Mouse (Mus musculus): ENCODE data around the gene A930033H14Rik.
A peak's percentile ranks its signal among the peaks of the same experiment; 100 is the strongest.

Gene A930033H14Rik

DNA sequence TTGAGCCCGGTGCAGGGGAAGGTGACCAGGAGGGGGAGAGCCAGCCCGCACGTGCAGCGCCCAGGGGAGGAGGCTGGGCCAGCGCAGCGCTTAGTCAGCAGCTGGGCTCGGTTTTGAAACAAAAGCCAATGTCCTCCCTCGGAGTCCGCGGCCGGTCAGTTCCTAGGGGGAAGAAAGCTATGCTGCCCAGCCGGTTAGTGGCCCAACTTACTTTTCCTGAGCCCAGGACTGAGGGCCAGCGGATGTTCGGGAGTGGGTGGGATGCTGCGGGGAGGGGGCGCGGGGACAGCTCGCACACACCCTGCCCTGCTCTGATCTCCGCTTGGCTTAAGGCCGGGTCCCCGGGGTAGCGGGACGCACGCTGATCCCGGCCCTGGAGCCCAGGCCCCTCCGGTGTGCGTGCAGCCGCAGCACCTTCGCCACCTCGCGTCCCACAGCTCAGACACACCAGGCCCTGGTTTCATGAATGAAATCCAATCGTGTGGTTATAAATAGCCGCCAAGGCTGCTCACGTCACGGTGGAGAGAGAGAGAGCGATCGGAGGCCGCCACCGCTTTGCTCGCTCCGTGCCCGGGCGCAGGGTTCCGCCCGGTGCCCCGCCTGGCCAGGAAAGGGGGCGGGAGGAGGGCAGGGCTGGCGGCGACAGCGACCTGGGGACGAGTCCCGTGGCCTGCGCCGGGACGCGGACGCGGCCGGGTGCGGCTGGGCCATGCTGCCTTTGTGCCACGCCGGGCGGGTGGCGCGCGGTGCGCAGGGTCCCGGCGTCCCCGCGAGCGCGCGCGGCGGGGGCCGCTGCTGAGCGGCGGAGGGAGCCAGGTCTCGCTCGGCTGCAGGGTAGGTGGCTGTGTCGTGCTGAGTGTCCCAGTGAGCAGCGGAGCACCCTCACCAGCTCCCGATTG lies at the start of gene A930033H14Rik:
Gene A930033H14Rik (minus strand): TSS at position 557 of the 899 bp plus-strand sequence.
- DNase-seq, result peak; percentile 86 to 89

DNA sequence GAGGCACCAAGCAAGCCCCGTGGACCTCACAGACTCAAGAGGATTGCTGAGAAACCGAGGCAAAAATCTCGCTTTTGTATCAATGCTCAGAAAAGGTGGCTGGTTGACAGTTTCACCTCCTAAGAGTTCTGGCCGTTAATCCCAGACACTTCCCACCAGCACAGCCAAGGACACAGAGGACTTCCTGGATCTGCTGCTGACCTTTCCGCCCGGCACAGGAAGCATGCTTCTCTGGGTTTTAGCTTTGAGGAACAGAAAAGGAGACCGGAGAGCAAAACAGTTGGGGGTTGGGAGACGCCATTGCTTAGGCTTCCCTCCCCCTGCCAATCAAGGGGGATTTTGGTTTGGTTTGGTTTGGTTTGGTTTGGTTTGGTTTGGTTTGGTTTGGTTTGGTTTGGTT lies 47.0 kb upstream of the A930033H14Rik start:
- peak; percentile 57 to 62 for DNase-seq

DNA sequence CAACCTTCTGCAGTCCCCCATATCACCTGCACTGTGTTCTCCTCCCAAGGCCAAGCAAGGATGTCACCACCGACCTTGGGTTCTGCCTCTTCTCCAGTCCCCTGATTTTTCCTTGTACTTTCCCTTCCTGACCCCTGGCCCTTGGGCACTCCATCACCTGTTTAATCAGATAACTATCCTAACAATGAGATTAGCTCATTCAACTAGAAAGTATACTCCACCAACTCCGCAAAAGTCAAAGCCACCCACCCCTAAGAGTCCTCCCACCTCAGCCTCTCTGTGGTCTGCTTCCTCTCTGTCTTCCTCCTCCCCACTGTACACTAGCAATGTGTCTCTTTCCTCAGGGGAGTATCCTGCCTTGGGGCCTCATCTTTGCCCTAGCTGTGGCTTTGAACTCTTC lies 46.3 kb upstream of the A930033H14Rik start:
- DNase-seq, result no peak

DNA sequence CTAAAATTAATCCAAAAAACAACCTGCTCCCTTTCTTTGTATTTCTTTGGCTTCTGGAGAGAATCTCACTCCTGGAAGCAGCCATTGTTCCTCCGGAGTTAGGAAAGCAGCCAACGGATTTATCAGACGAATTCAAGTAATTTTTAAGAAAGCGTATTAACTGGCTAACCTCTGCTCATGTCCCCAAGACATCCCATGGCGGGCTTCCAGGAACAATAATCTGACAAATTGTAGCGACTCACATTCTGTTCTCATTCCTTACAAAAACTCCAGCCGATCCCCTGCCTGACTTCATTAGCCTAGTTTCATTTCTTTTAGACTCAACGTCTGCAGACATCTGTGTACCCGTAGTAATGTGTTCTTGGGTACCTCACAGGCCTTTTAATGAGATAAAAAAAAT lies 45.7 kb upstream of the A930033H14Rik start:
- peak; percentile 77 to 81 for DNase-seq

DNA sequence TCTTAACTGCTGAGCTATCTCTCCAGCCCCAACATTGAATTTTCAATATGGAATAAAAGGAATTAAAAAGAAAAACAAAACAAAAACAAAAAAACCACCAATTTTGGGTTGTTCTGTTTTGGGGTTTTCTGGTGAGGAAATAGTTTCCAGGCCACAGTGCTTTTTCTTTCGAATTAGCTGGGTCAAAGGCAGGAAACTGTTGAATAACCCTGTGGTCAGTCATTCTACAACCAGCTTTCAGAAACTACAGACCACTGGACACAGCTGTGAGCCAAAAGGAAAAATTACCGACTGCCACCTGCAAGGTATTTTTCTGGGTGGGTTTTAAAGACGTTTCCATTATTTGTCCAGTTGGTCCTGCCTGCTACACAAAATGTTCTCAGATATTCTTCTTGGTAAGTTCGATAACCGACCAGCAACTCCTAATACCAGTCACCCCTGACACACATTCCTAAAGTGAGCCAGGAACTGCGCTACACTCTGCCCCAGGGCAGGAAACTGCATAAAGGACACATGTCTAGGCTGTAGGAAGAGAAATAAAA lies 44.8 kb upstream of the A930033H14Rik start:
- DNase-seq, result no peak

DNA sequence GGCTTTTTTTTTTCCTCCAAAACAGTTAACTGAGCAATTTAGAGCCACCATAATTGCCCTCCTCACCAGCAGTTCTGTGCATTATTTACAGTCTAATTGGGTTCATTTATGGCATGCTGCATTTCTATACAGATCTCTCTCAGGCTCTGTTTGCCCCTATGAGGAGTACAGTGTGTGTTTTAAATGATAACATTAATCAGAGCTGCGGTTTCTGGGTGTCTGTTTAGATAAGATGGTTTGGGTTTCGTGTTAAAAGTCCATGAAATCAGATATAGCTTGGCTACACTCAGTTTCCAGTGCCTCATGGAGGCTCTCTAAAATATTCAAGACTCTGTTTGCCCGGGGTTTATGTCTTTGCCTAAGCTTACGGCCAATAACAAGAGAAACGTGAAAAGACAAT lies 42.7 kb upstream of the A930033H14Rik start:
- DNase-seq, result no peak

DNA sequence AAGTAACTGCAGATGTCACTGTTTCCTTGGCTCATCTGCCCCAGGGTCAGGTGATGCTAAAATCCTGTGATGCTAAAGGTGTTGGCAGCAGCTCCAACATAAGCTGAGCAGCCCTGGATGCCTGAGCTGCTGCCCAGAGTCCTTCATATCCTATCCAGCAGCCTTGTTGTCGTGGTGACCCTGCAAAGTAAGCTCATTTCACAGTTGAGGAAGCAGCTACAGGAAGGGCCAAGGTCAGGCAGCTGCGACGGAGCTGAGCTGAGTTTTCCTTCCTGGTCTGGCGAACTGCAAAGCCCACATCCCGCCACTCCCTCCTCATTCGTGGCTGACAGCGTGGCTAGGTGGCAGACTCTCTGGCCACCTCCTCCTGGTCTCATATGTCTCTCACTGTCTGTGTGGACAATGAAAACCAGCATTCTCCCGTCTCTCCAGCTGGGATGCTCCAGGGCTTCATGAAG lies 41.5 kb upstream of the A930033H14Rik start:
- DNase-seq, result peak; percentile 87 to 95

DNA sequence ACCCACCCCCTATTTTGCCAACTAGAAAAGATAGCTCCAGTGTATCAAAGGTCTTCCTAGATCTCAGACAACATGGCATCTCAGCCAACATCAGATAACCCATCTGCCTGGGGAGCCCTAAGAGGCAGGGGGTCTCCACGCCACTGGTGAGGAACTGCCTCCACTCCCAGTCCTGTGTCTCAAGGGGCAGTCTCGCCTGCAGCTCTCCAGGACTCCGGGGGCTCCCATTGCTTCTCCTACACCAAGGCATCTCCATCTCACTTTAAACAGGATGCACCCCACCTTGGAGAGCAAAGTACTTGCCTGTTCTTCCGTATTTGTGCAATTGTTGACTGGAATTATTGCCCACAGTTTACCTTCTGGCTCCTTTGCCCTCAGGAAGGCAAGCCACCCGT lies 40.8 kb upstream of the A930033H14Rik start:
- no peak for DNase-seq

DNA sequence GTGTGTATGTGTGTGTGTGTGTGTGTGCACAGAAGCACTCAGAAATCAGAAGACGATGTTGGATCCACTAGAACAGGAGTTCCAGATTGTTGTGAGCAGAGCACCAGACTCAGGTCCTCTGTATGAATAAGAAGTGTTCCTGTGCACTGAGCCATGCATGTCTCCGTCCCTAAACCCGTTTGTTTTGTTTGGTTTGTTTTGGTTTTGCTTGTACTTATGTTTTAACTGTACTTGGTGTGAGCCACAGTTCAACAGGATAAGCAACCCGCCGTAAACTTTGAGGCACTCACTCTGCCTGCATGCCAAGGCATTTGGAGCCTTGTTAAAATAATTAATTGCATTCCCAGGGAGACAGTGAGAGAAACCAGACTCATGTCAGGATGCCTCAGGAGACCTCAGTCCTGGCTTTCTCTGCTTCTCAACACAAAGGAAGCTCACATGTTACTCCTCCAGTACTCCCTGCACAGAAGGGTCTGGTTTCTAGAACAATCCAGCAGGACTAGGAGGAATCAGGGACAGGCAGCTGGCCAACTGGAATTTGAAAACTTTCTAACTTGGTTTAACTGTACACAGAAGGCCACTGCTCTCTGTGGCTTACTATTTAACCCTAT lies 40.3 kb upstream of the A930033H14Rik start:
- DNase-seq, result peak; percentile 81 to 86

DNA sequence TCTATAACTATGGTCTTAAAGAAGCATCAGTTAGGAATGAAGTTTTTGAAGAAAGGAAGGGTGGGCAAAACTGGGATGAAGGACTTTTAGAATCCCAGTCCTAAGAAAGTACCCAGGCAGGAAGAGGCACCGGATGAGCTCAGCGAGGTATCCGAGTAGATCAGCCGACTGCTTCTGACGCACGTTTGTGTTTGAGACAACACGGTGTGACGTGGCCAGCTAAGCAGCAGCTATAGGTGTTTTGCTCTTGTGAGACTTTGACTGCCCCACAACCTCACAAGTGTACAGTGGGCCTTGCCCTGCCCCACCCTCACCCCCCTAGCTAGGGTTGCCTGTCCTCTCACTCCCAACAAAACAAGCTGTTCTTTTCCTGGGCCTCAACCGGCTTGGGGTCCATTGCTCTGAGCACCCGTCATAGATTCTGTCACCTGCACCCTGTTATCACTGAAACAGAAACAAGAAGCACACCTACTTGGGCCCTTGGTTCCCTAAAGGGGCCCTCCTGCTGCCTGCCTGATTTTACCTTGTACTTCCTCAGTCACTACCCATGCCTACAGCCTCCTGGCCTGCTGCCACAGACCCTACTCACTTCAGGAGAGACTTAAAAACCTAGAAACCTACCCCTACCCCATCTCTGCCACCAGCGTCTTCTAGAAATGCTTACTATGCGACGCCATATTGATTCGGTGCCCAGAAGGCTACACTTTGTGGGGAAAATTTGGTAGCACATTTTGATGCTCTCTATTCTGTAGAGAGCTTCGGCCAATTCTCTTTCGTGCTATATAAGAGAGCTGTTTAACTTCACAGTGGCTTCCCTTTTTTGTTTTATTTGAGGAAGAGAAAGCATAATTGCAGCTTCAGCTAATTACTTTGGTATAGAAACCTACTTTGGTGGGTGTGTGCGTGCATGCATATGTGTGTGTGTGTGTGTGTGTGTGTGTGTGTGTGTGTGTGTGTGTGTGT lies 39.5 kb upstream of the A930033H14Rik start:
- no peak for DNase-seq

DNA sequence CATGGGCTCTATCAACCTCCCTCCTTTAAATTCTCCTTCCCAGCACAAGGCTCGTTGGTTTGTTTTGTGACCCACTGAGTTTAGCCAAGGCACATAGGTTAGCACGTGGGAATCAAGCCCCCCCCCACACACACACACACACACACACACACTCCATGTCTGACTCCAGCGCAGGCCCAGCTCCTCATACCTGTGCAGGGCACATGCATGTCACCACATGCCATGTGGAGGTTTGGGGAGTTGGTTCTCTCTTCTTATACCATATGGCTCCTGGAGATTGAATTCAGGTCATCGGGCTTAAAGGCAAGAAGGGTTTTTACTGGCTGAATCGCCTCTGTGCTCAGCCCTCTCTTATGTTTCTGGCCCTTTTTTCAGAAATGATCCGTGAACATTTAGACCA lies 38.4 kb upstream of the A930033H14Rik start:
- no peak for DNase-seq

DNA sequence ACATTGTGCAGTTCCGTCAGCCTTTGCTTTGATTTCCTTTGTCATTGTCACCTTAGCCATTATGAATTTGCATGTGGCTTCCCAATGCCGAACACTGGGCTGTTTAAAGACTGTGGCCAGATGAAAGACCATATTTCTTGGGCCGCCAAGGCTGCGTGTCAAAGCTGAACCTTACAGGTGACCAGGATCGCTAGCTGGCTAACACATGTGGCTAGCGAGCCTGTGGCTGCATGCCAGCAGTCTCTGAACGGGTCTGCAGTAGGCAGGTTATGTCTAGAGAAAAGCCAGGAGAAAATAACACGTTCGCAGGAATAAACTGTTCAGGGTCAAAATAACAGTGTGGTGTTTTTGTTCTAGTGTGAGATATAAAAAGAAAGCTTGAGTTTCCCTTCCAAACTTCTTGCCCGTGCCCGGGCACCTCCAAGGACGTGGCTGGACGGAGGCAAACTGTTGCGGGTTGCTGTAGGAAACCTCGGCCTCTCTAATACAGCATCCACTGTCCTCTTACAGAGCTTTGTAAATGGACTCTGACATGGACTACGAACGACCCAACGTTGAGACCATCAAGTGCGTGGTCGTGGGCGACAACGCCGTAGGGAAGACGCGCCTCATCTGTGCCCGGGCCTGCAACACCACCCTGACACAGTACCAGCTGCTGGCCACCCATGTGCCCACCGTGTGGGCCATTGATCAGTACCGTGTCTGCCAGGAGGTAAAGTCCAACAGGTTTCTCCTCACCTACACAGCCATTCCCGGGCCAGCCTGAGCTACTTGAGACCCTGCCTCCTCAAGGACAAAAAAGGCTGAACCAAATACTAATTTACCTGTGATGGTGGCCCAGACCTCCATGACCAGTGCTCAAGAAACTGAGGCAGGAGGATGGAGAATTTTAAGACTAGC lies 35.6 kb upstream of the A930033H14Rik start:
- peak; percentile 75 to 83 for DNase-seq

DNA sequence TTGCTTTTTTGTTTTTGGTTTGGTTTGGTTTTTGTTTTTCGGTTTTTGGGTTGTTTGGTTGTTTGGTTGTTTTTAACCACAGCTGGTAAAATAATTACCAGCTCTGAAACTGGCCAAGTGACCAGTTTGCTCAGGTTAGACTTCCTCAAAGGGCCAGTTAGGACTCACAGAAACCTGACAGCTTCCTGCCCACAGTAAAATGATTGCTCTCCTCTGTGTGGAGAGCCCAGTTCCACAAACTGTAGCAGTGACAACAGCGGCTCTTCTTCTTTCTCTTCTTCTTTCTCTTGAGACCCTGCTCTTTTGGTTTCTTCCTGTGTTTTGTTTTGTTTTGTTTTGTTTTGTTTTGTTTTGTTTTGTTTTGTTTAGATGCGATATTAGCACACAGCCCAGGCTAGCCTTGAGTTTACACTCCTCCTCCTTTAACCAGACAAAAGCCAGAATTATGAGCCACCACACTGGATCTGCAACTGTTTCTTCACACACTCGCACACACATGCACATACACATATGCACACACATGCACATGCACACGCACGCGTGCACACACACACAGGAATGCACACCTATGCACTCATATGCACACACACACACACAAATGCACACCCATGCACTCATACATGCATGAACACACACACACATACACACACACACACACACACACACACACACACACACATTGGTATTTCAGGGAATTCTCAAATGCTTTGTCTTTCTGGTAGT lies 34.6 kb upstream of the A930033H14Rik start:
- DNase-seq, result no peak

DNA sequence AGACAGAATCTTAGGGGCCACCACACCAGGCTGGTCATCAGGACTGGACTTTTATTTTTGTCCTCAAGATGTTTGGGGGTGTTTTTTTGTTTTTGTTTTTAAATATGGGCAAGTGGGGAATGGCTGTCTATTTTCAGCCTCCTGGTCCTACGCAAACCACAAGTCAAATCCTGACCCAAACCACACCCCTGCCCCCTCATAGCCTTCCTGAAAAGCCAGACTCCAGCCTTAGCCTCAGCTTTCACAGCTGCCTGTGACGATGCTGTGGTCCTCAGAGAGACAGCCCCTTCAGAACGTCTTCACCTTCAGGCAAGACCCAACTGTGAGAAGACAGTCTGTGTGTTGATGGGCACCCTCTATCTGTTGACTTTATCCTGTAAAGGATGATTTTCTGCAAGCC lies 33.9 kb upstream of the A930033H14Rik start:
- no peak for DNase-seq

DNA sequence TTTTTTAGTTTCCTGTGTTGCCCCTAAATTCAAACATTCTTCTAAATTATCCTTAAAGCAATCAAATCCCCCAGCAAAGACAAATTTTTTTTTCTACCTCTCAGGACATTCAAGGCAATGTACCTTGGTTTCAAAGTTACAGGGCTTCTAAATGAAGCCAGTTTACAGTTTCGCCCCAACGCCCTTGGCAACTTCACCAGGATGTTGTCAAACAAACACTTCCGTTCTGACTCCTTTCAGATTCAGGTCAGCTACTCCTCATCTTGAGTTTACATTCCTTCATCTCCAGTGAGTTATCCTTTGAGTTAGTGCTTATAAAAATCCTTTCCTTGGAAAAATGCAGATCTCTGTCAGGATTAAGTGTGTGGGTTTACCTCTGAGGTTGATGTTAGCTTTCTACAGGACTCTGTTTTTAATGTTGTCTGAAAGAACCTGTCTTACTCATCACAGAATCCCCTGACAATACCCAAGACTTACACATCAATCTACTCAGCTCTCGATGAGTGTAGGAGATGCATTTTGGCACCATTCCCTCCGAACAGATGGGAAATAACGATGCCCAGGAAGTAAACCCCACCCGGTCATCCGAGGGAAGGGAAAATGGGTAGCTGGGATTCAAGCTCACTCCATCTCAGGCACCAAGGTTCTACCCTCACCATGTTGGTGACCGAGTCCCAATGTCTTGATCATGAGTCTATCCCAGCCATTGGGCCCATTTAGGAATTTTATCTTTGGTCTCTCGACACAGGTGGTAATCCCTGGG lies 33.2 kb upstream of the A930033H14Rik start:
- peak; percentile 70 to 71 for DNase-seq

DNA sequence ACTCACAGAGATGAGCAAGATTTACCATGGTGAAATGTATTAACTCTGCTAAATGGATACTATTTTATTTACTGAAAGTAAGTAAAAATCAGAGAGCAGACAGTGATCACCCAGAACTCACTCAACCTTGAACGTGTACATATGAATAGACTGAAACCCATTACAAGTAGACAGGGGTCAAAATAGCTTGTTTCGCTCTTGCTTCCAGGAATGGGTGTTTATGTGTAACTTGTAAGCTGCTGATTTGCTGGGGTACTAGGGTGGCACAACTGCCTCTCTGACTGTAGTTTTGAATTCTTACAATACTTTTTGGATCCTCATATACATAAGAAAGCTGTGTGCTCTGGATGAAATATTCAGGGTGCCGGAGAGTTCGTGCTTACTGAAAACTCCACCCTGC lies 32.3 kb upstream of the A930033H14Rik start:
- DNase-seq, result no peak

DNA sequence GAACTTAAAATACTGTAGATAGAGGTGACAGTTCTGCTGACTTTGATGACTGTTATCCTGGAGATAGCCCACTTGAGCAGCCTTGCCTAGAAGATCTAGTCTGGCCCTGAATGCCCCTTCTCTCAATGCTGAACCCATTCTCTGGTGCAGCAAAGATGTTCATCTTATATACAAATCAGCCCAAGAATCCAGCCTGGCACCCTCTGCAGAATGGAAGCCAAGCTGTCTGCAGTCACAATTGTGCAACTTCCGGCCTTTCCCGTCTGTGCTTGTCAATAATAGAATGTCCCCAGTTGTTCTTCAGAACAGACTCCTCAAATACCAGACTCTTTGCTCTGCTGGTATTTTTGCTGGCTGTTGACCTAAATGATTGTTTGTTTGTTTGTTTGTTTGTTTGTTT lies 27.6 kb upstream of the A930033H14Rik start:
- peak in 1 of 2 experiments; percentile 42 for DNase-seq

DNA sequence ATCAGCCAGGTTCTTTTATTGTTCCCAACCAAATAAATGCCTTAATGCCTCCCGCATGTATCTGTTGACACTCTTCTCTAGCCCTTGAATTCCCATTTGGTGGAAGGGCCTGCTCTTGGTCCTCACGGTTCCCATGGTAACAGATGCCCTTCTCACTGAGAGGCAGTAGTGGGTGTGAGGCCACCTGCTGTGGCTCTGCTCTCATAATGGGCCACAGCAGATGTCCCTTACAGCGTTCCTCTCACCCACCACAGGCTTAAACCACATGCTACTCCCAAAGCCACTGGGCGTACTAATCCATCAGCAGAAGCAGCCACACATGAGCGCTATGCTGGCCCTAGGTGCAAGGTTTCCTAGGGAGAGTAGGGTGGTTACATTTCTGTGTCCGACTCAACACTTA lies 25.4 kb upstream of the A930033H14Rik start:
- DNase-seq, result no peak

DNA sequence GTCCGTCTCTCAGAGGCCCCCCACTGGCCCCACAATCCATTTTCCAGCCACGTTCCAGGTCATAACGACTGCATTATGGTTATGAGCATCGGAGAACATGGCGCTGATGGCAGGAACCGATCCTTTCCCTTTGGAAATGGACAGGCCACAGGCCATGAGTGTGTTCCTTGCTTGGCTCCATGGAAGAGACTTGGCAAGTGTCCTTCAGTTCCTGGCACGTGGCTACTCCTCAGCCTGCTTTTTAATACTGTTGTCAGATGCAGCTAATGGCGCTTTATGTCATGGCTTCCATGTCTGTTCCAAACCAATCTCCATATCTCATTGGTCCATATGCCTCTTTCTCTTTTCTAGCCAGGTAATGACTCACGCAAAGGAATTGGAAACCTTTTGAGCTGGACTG lies 24.9 kb upstream of the A930033H14Rik start:
- no peak for DNase-seq

DNA sequence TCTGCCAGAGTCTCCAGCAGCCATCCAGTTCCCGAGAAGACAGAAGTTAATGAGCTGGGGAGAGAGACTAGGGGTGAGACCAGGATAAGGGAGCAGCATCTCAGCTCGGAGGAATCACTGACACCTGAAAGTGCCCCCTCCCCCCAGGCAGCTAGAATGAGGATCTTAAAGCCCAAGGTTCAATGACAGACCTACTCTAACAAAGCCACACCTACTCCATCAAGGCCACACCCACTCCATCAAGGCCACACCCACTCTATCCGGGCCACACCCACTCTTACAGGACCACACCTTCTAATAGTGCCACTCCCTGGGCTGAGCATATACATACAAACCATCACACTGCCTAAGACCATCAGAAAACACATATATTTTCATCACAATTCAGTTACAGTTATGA lies 24.3 kb upstream of the A930033H14Rik start:
- DNase-seq, result peak in 1 of 2 experiments; percentile 25

Measured in kidney, postnatal 36 days (tissue).